In the genomic region with DNA sequence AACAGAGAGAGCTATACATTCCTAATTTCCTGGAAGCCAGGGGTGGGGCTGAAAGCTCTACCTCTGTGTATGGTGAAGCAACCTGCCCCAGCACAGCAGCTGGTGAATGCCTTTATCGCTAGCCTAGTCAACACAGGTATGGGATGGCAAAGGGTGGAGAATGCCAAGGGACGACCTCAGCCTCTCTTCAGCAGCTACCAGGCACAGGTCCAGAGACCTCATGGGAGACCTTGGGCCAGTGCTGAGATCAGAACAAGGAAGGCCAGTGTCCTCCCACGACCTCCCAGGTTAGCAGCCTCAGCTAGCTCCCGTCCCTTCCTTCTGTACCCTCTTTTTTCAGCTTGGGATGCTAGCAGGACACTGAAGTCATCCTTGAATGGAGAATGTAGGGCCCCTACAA, we compare ENCODE assay signal across 15 mouse cellular contexts.
"Had no signal": no experiment of that assay in that cellular context is flagged by ENCODE, and none has a peak within 500 bp of the region (broad histone marks: within the 10 kb centered on the region; RNA-seq: fewer than 3 reads in every experiment).

No protein-coding gene starts in this region.

- H3K27me3 ChIP-seq: liver, embryonic 15.5 days had no signal

- H3K9me3 ChIP-seq: limb, embryonic 10.5 days; limb, embryonic 13.5 days; liver, embryonic 12.5 days; liver, embryonic 15.5 days; midbrain, embryonic 12.5 days; neural tube, embryonic 13.5 days had no signal

- H3K4me3 ChIP-seq: limb, embryonic 10.5 days; limb, embryonic 13.5 days; liver, embryonic 12.5 days; liver, embryonic 15.5 days; midbrain, embryonic 12.5 days; myocyte; neural tube, embryonic 13.5 days had no signal

- H3K9ac ChIP-seq: limb, embryonic 13.5 days; liver, embryonic 12.5 days; liver, embryonic 15.5 days; midbrain, embryonic 12.5 days; neural tube, embryonic 13.5 days had no signal

- H3K4me1 ChIP-seq: limb, embryonic 10.5 days; limb, embryonic 13.5 days; liver, embryonic 12.5 days; liver, embryonic 15.5 days had no signal

- DNase-seq: kidney, postnatal 14 days; kidney, postnatal 4 days; liver; lung, adult 18-20 months; lung, postnatal 14 days; thymus, adult 18-20 months; thymus, postnatal 36 days had no signal

- H3K27ac ChIP-seq: limb, embryonic 10.5 days; limb, embryonic 13.5 days; liver, embryonic 12.5 days; liver, embryonic 15.5 days; midbrain, embryonic 12.5 days; neural tube, embryonic 13.5 days had no signal

- H3K4me2 ChIP-seq: limb, embryonic 13.5 days; liver, embryonic 12.5 days; liver, embryonic 15.5 days; midbrain, embryonic 12.5 days; neural tube, embryonic 13.5 days had no signal

- H3K36me3 ChIP-seq: limb, embryonic 10.5 days; limb, embryonic 13.5 days; liver, embryonic 12.5 days; liver, embryonic 15.5 days; midbrain, embryonic 12.5 days; neural tube, embryonic 13.5 days had no signal

- ATAC-seq: liver, embryonic 12.5 days; midbrain, embryonic 16.5 days had no signal
